Mouse (Mus musculus) heart, adult 2 months (tissue): ENCODE results near the gene Tbrg4.

Experiments used
- CTCF ChIP-seq: fragments of 200-600 bp; IDR thresholded peaks from 2 replicates; pipeline ENCODE4 v1.8.1; 2022; ENCODE audit warnings: antibody characterized with exemption, mild to moderate bottlenecking, moderate library complexity
- EP300 ChIP-seq: fragments of 200-500 bp; IDR thresholded peaks from 2 replicates; pipeline ENCODE4 v1.6.1; 2011; ENCODE audit warnings: low read depth, low read length, control low read depth; ENCODE audit not compliant: insufficient read depth
- POLR2A ChIP-seq: fragments of 200-500 bp; IDR thresholded peaks from 2 replicates; pipeline ENCODE4 v1.6.1; 2011; ENCODE audit warnings: mild to moderate bottlenecking, low read depth, low read length, control low read depth; ENCODE audit not compliant: insufficient read depth

DNA sequence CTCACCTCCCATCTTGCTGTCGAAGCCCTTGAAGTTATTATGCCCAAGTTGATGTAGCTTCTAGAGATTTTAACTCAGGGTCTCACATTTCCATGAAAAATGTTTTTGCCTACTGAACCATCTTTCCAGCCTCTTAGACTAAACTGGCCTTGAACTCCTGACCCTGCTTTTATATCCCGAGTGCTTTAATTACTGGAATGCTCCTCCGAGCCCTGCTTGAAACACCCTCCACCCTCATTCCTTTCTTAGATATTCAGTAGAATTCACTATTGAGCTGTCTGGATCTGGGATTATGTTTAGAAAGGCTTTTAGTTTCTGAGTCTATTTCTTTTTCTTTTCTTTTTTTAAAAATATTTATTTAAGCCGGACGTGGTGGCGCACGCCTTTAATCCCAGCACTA is 46.5 kb downstream of the Tbrg4 start:
- no peak for TF ChIP-seq CTCF
- no peak for TF ChIP-seq POLR2A
- no peak for TF ChIP-seq EP300
